Mouse (Mus musculus): ENCODE measurements at regions not wholly inside any gene's neighbourhood (a gene's known extent, or its start where the extent isn't known, plus 50 kb on each side); places are given as distances from the start of the nearest gene placed in this dataset.

GRCm38 (mm10) chr15:52964403-52964802, 920.3 kb upstream of the Gm7489 start:
- no peak overlapping the region for H3K4me3 ChIP-seq
- 91% methylated on average over 1 of the region's 1 CpGs for WGBS
- H3K27me3 ChIP-seq = no peaks in the 10 kb centered on the region
- H3K36me3 ChIP-seq = no peaks in the 10 kb centered on the region
- no peak for ATAC-seq (ENCODE audit: low FRiP score, low read depth)
- H3K27ac ChIP-seq = no peak overlapping the region
- peaks cover 7% of the 10 kb centered on the region; the same call in 1 of the 2 replicates for H3K4me1 ChIP-seq
- no peak overlapping the region for H3K4me2 ChIP-seq (replicated peaks)
- H3K9ac ChIP-seq = no peak overlapping the region
- H3K9me3 ChIP-seq = no peaks in the 10 kb centered on the region

DNA sequence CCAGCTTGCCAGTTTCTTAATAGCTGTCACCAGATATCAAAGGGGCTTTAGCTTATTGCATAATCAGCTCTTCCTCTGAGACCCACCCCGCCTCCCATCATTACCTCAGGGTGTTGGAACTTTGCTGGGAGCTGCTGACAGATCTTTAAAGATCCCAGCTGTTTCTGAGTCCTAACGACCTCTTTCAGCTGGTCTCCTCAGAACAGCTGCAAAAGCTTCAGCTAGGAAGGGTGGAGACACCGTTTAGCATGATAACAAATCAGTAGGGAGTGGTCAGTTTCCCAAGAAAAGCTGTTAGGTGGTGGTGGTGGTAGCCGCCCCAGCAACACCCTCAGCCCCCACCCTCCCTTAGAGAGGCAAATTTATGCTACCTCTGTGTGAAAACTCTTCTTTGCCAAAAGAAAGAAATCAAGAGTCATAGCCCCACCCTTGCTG, 916.9 kb upstream of the Gm7489 start:
- H3K27me3 ChIP-seq = no peaks in the 10 kb centered on the region
- no peak overlapping the region for H3K4me2 ChIP-seq (replicated peaks)
- WGBS = 2% methylated on average over 4 of the region's 4 CpGs
- peaks cover 7% of the 10 kb centered on the region; the same call in 1 of the 2 replicates for H3K4me1 ChIP-seq
- no peaks in the 10 kb centered on the region for H3K9me3 ChIP-seq
- no peak overlapping the region for H3K27ac ChIP-seq
- no peak overlapping the region for H3K4me3 ChIP-seq
- 0 out of 2 replicates have a peak, but pooled peaks have one; percentile 36 for ATAC-seq (ENCODE audit: low FRiP score, low read depth)
- no peak overlapping the region for H3K9ac ChIP-seq
- no peaks in the 10 kb centered on the region for H3K36me3 ChIP-seq

GRCm38 (mm10) chr15:52982821-52983220, 901.9 kb upstream of the Gm7489 start:
- no peak overlapping the region for H3K9ac ChIP-seq
- no peaks in the 10 kb centered on the region for H3K27me3 ChIP-seq
- H3K27ac ChIP-seq = no peak overlapping the region
- no peak for ATAC-seq (ENCODE audit: low FRiP score, low read depth)
- H3K9me3 ChIP-seq = no peaks in the 10 kb centered on the region
- no peaks in the 10 kb centered on the region for H3K4me1 ChIP-seq
- WGBS = 82% methylated on average over 2 of the region's 2 CpGs
- no peak overlapping the region for H3K4me3 ChIP-seq
- H3K4me2 ChIP-seq (replicated peaks) = no peak overlapping the region
- no peaks in the 10 kb centered on the region for H3K36me3 ChIP-seq

DNA sequence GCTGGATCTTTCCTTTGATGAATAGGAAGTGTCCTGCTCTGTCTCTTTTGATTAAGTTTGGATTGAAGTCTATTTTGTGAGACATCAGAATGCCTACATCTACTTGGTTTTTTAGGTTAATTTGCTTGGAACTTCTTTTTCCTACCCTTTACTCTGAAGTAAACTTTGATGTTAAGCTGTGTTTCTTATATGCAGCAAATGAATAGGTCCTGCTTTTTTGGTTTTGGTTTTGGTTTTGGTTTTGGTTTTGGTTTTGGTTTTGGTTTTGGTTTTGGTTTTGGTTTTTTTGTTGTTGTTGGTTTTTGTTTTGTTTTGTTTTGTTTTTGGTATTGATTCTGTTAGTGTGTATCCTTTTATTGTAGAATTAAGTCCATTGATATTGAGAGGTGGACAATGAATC, 894.1 kb upstream of the Gm7489 start:
- H3K4me1 ChIP-seq = no peaks in the 10 kb centered on the region

GRCm38 (mm10) chr15:52994351-52994750, 890.4 kb upstream of the Gm7489 start:
- no peak overlapping the region for H3K9ac ChIP-seq
- no peak overlapping the region for H3K4me3 ChIP-seq
- no peak overlapping the region for H3K27ac ChIP-seq
- no peak for ATAC-seq (ENCODE audit: low FRiP score, low read depth)
- H3K4me1 ChIP-seq = no peaks in the 10 kb centered on the region
- no peaks in the 10 kb centered on the region for H3K27me3 ChIP-seq
- H3K36me3 ChIP-seq = no peaks in the 10 kb centered on the region
- no peaks in the 10 kb centered on the region for H3K9me3 ChIP-seq
- WGBS = 79% methylated on average over 1 of the region's 1 CpGs
- H3K4me2 ChIP-seq (replicated peaks) = no peak overlapping the region

More for the DNA sequence above, 894.1 kb upstream of the Gm7489 start:
- H3K9me3 ChIP-seq = no peaks in the 10 kb centered on the region
- no peak overlapping the region for H3K27ac ChIP-seq
- no peaks in the 10 kb centered on the region for H3K27me3 ChIP-seq
- H3K36me3 ChIP-seq = no peaks in the 10 kb centered on the region
- H3K4me3 ChIP-seq = no peak overlapping the region
- no peak overlapping the region for H3K4me2 ChIP-seq (replicated peaks)
- no peak overlapping the region for H3K9ac ChIP-seq
- ATAC-seq (ENCODE audit: low FRiP score, low read depth) = no peak

DNA sequence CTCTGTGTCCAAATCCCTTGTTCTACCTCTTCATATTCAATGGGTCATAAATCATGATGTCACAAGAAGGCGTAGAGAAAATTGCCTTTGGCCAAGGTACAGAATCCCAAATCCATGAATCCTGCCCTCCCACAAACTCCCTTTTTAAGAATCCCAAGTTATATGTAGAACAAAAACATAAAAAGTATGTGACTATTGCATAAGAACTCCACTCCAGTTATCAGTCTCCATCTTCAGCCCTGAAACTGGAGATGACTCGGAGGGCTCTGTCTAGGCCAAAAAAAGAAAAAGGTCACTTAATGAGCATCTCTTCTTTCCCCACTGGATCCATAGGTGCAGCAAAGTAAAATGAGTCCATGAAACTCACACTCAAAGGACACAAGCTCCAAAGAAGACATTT, 885.5 kb upstream of the Gm7489 start:
- Histone ChIP-seq H3K4me2 (replicated peaks) (no peak overlapping the region), H3K9me3 (no peaks in the 10 kb centered on the region), H3K4me1 (no peaks in the 10 kb centered on the region), H3K27ac (no peak overlapping the region), H3K27me3 (no peaks in the 10 kb centered on the region), H3K4me3 (no peak overlapping the region), H3K36me3 (no peaks in the 10 kb centered on the region), H3K9ac (no peak overlapping the region)
- 92% methylated on average over 2 of the region's 2 CpGs for WGBS
- no peak for ATAC-seq (ENCODE audit: low FRiP score, low read depth)

DNA sequence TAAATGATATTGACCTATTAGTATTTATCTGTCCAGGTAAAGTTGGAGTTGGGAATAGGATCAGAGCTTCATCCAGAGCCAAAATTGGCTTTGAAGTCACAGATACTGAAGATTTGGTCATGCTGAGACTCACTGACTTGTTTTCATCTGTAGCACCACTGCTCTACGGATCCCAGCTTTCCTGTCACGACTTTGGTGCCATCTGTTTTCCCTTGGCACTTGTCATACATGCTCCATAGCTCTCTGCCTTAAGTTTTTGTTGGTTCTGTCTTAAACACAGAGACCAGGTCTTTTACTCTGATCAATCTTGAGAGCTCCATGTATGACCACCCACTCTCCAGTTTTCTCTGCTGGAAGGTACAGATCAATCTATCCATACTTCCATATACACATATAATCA, 884.9 kb upstream of the Gm7489 start:
- no peaks in the 10 kb centered on the region for H3K27me3 ChIP-seq
- H3K9ac ChIP-seq = no peak overlapping the region
- WGBS = 87% methylated on average over 2 of the region's 2 CpGs
- no peaks in the 10 kb centered on the region for H3K36me3 ChIP-seq
- no peaks in the 10 kb centered on the region for H3K9me3 ChIP-seq
- H3K4me3 ChIP-seq = no peak overlapping the region
- ATAC-seq (ENCODE audit: low FRiP score, low read depth) = no peak
- no peak overlapping the region for H3K27ac ChIP-seq
- no peak overlapping the region for H3K4me2 ChIP-seq (replicated peaks)
- no peaks in the 10 kb centered on the region for H3K4me1 ChIP-seq

DNA sequence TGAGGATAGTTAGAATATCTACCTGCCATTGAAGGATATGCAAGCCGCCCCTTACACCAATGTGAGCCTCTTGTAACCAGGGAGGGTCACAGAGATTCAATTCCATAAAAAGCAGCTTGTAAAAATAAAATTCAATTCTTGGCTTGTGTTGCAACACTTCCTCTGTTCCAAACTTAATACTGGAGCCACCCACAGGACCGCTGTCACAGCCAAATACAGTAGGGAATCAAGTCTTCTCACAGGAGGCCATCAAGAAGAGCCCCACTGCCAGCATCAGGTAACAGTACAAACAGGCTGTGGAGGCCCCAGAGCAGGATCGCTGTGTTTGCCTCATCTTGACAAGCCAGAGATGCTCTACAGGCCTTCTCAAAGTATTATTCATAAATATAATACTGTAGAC, 883.3 kb upstream of the Gm7489 start:
- Histone ChIP-seq H3K4me2 (replicated peaks) (no peak overlapping the region), H3K9ac (no peak overlapping the region), H3K27me3 (no peaks in the 10 kb centered on the region), H3K4me1 (no peaks in the 10 kb centered on the region), H3K4me3 (no peak overlapping the region), H3K27ac (no peak overlapping the region), H3K36me3 (no peaks in the 10 kb centered on the region), H3K9me3 (no peaks in the 10 kb centered on the region)
- no peak for ATAC-seq (ENCODE audit: low FRiP score, low read depth)
- 86% methylated on average over 3 of the region's 3 CpGs for WGBS

- Histone ChIP-seq H3K27ac (no peak overlapping the region), H3K4me3 (no peak overlapping the region), H3K9ac (no peak overlapping the region), H3K4me1 (no peaks in the 10 kb centered on the region), H3K9me3 (no peaks in the 10 kb centered on the region), H3K36me3 (no peaks in the 10 kb centered on the region), H3K4me2 (replicated peaks) (no peak overlapping the region), H3K27me3 (no peaks in the 10 kb centered on the region)
- no peak for ATAC-seq (ENCODE audit: low FRiP score, low read depth)
- 86% methylated on average over 4 of the region's 4 CpGs for WGBS
Observed at GRCm38 (mm10) chr15:53001964-53002363, 882.7 kb upstream of the Gm7489 start.

DNA sequence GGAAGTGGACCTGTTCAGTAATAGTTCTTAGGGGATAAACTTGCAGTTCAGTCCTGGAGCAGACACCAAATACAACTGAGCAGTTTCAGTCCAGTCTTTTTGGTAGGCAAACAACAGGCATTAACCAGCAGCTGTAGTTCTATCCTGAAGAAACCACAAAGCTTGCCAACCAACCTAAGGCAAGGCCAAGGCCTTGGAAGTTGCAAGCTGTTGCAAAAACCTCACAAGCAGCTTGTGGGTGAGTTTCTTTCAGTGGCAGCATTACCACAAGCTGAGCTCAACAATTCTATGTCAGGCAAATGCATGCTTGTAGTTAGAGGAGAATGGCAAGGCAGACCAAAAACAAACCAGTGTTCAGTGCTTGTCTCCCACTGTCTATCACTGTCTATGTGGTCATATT, 880.6 kb upstream of the Gm7489 start:
- no peak overlapping the region for H3K27ac ChIP-seq
- no peak overlapping the region for H3K4me3 ChIP-seq
- no peaks in the 10 kb centered on the region for H3K4me1 ChIP-seq
- no peak overlapping the region for H3K9ac ChIP-seq
- no peaks in the 10 kb centered on the region for H3K27me3 ChIP-seq
- no peaks in the 10 kb centered on the region for H3K36me3 ChIP-seq
- H3K9me3 ChIP-seq = no peaks in the 10 kb centered on the region
- ATAC-seq (ENCODE audit: low FRiP score, low read depth) = no peak
- H3K4me2 ChIP-seq (replicated peaks) = no peak overlapping the region

DNA sequence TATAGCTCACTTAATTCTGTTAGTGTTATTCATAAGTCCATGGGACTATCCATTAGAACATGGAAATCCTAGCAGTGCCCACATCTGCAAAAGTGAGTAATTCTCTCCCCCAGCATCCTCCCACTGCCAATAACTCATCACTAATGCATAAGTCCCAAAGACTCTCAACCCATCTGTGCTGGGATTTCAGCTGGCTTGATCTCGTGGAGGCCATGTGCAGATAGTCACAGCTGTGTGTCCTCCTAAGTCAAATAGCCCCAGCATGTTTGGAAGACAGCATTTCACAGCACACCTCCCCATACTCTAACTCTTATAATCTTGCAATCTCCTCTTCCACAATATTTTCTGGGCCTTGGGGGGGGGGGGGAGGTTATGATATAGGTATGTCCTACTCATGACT, 877.9 kb upstream of the Gm7489 start:
- H3K9me3 ChIP-seq = no peaks in the 10 kb centered on the region
- ATAC-seq (ENCODE audit: low FRiP score, low read depth) = no peak
- no peaks in the 10 kb centered on the region for H3K27me3 ChIP-seq
- no peak overlapping the region for H3K4me2 ChIP-seq (replicated peaks)
- H3K36me3 ChIP-seq = no peaks in the 10 kb centered on the region
- H3K9ac ChIP-seq = no peak overlapping the region
- H3K4me3 ChIP-seq = no peak overlapping the region
- H3K27ac ChIP-seq = no peak overlapping the region
- 64% methylated on average over 1 of the region's 1 CpGs for WGBS
- H3K4me1 ChIP-seq = no peaks in the 10 kb centered on the region

GRCm38 (mm10) chr15:53009337-53009736, 875.4 kb upstream of the Gm7489 start:
- H3K4me2 ChIP-seq (replicated peaks) = no peak overlapping the region
- no peaks in the 10 kb centered on the region for H3K36me3 ChIP-seq
- no peak overlapping the region for H3K9ac ChIP-seq
- no peak overlapping the region for H3K4me3 ChIP-seq
- no peak for ATAC-seq (ENCODE audit: low FRiP score, low read depth)
- H3K27ac ChIP-seq = no peak overlapping the region
- no peaks in the 10 kb centered on the region for H3K27me3 ChIP-seq
- WGBS = 72% methylated on average over 3 of the region's 3 CpGs
- H3K9me3 ChIP-seq = no peaks in the 10 kb centered on the region
- H3K4me1 ChIP-seq = no peaks in the 10 kb centered on the region
